Mouse (Mus musculus) cerebellum, adult 2 months (tissue): ENCODE data around the gene Hoxd9.

ENCODE experiments used
- CTCF ChIP-seq: fragments of 200-500 bp; IDR thresholded peaks from 2 replicates; pipeline ENCODE4 v1.5.1; 2011; ENCODE audit warnings: low read depth, mild to moderate bottlenecking, control low read depth, low read length, moderate library complexity, borderline replicate concordance; ENCODE audit not compliant: insufficient read depth
- POLR2A ChIP-seq: fragments of 200-500 bp; IDR thresholded peaks from 2 replicates; pipeline ENCODE4 v1.6.1; 2011; ENCODE audit warnings: low read length, control low read depth, borderline replicate concordance; ENCODE audit not compliant: insufficient read depth

DNA sequence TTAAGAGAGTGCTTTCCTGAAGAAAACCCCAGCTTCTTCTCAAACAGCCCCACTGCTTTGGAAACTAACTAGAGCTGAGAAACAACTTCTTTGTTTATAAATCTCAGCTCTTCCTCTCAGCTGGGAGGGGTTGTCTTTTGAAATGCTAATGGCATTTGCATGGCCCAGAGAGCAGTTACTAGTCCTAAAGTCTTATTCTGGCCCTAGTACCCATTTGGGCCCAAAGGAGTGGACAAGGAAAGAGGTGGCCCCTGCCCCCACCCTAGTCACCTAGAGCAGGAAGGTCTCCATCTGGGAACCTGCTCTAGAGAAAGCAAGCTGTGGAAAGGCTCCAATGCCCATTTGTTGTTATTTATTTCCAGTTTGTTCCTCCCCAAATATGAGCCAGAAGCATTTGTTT lies 33.5 kb downstream of the Hoxd9 start:
- no peak for TF ChIP-seq CTCF
- TF ChIP-seq POLR2A = no peak
